Mouse (Mus musculus) cortical plate, adult 2 months (tissue): Measurements from ENCODE around the gene Fam189a1. TPM values are rescaled to one million over a fixed set of nuclear protein-coding genes. Genes with fewer than 3 reads are reported as not detected.

Experiments
- H3K27ac ChIP-seq: fragments of 200-500 bp; 2 replicates; pipeline ENCODE4 v1.5.1; 2012; ENCODE audit warnings: low read length, control low read depth, inconsistent platforms; ENCODE audit not compliant: insufficient read depth
- H3K4me1 ChIP-seq: fragments of 200-500 bp; 2 replicates; pipeline ENCODE4 v1.6.1; 2011; ENCODE audit warnings: low read length; ENCODE audit not compliant: control insufficient read depth, insufficient read depth
- H3K4me3 ChIP-seq: fragments of 200-500 bp; 2 replicates; pipeline ENCODE4 v1.5.1; 2011; ENCODE audit warnings: mild to moderate bottlenecking, low read length, control low read depth; ENCODE audit not compliant: insufficient read depth
- CTCF ChIP-seq: fragments of 200-500 bp; IDR thresholded peaks from 2 replicates; pipeline ENCODE4 v1.5.1; 2011; ENCODE audit warnings: mild to moderate bottlenecking, control low read depth, low read length; ENCODE audit not compliant: insufficient read depth; ENCODE audit errors: extremely low read depth
- POLR2A ChIP-seq: fragments of 200-500 bp; IDR thresholded peaks from 2 replicates; pipeline ENCODE4 v1.6.1; 2011; ENCODE audit warnings: mild to moderate bottlenecking, low read length, control low read depth; ENCODE audit not compliant: insufficient read depth; ENCODE audit errors: extremely low read depth
- polyA plus RNA-seq: library from polyadenylated mRNA; depleted of rRNA; stranded (reverse); fragments of >200 nt; gene quantifications from 2 replicates; pipeline ENCODE4 v1.2.3, GENCODE M21; 2012; rRNA removed

Fam189a1 gene
- 58.7 and 61.3 TPM in 2 replicates for polyA plus RNA-seq

GRCm38 (mm10) chr7:65156514-65156911 is at the start of gene Fam189a1:
TSS of gene Fam189a1 (minus strand) at chr7:65156570.
- TF ChIP-seq CTCF, result no peak
- TF ChIP-seq POLR2A, result no peak
- peaks cover 7% of the 10 kb centered on the region for H3K4me1 ChIP-seq
- peak within 1 kb of the TSS; percentile 58 for H3K4me3 ChIP-seq
- peak within 1 kb of the TSS; percentile 98 for H3K27ac ChIP-seq

- Histone ChIP-seq H3K4me3 (no peak overlapping the region), H3K4me1 (no peaks in the 10 kb centered on the region), H3K27ac (no peak overlapping the region)
- TF ChIP-seq POLR2A, result no peak
- TF ChIP-seq CTCF, result no peak
These were observed 49.7 kb upstream of the Fam189a1 start for GRCm38 (mm10) chr7:65206021-65206420.

DNA sequence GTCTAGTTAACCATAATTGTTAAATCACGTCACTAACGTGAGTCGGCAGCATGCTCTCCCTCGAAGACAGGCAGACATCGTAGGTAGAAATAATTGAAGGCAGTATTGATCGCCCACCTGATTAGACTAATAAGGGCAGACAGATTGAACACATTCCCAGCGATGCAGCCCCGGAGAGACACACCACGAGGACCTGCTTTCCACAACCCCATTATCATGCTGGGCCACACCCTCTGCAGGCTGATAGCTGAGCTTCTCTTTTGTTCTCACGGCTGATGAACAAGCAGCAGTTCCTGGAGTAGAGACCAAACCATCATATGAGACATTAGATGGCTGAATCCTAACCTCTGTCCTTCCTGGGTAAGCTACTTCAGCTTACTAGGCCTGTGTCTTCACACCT is 46.3 kb upstream of the Fam189a1 start:
- no peak overlapping the region for H3K27ac ChIP-seq
- no peak overlapping the region for H3K4me3 ChIP-seq
- TF ChIP-seq CTCF, result no peak
- TF ChIP-seq POLR2A, result no peak
- no peaks in the 10 kb centered on the region for H3K4me1 ChIP-seq

DNA sequence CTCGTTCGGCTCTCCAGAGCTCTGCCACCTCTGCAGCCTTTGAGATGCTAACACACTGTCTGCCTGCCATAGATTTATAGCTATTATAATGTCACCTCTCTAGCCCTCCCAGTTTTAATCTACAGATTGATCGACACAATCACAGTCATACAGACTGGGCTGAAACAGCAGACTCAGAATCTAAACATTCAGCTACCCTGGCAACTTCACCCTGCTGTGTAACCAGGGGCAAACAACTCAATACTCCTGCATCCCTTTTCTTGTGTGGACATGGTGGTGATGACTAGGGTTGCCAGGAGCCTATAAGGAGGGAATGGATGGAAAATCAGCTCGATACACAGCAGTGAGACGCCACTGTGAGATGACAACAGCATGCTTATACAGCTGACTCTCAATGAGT is 24.3 kb upstream of the Fam189a1 start:
- Histone ChIP-seq H3K4me1 (no peaks in the 10 kb centered on the region), H3K4me3 (no peak overlapping the region), H3K27ac (no peak overlapping the region)
- TF ChIP-seq POLR2A (no peak), CTCF (no peak)

DNA sequence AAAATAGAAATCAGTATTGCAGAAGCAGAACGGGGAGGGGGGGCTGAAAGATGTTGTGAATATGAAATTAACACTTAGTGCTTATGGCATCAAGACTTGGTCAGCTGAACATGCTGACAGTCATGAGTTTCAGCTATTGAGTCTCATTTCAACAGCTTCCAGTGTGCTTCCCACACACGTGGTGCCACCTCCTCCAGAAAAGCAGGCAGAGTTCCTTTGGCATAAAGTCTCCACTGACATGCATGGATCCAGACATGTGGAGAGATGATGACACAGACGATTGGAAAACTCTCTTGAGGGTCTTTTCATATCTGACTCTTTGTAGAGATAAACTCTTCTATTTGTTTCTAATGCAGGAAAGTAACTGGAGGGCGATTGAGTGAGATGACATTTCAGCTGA is 14.4 kb upstream of the Fam189a1 start:
- Histone ChIP-seq H3K4me1 (no peaks in the 10 kb centered on the region), H3K4me3 (no peak overlapping the region), H3K27ac (no peak overlapping the region)
- no peak for TF ChIP-seq POLR2A
- no peak for TF ChIP-seq CTCF

- Histone ChIP-seq H3K4me3 (peak overlapping the region; percentile 58), H3K4me1 (peaks cover 2% of the 10 kb centered on the region; the same call in 1 of the 2 replicates), H3K27ac (no peak overlapping the region)
- no peak for TF ChIP-seq POLR2A
- TF ChIP-seq CTCF, result no peak
These were observed 958 bp upstream of the Fam189a1 start for GRCm38 (mm10) chr7:65157031-65158025.

GRCm38 (mm10) chr7:65155628-65156513 is 499 bp downstream of the Fam189a1 start:
- peaks cover 8% of the 10 kb centered on the region for H3K4me1 ChIP-seq
- H3K4me3 ChIP-seq, result peak overlapping the region; percentile 58
- H3K27ac ChIP-seq, result peak overlapping the region; percentile 98
- TF ChIP-seq CTCF (no peak), POLR2A (no peak)

DNA sequence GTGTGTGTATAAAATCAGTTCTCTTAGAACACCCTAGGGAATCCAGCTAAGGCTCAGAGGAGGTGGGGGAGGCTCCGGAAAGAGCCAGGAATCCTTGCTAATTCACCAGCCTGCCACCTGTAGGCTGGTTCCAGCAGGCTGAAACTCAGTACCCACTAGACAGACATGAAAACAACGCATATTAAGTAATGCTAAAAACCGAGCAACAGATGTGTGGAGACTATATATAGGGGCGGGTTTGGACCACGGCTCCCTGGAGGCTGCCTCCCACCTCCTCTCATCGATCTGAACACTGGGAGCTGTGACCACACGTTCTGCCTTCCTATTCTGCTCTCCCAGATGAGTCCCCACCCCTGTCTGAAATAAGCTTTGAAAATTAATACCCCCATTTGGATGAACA is 1.8 kb downstream of the Fam189a1 start:
- TF ChIP-seq CTCF (peak; percentile 8; the same call in 1 of the 2 replicates), POLR2A (no peak)
- H3K27ac ChIP-seq, result no peak overlapping the region
- peaks cover 8% of the 10 kb centered on the region for H3K4me1 ChIP-seq
- peak overlapping the region; percentile 58 for H3K4me3 ChIP-seq

- Histone ChIP-seq H3K4me3 (no peak overlapping the region; the same call in 1 of the 2 replicates), H3K4me1 (peaks cover 9% of the 10 kb centered on the region), H3K27ac (no peak overlapping the region)
- no peak for TF ChIP-seq POLR2A
- no peak for TF ChIP-seq CTCF
These were observed 2.5 kb downstream of the Fam189a1 start for GRCm38 (mm10) chr7:65153846-65154245.

DNA sequence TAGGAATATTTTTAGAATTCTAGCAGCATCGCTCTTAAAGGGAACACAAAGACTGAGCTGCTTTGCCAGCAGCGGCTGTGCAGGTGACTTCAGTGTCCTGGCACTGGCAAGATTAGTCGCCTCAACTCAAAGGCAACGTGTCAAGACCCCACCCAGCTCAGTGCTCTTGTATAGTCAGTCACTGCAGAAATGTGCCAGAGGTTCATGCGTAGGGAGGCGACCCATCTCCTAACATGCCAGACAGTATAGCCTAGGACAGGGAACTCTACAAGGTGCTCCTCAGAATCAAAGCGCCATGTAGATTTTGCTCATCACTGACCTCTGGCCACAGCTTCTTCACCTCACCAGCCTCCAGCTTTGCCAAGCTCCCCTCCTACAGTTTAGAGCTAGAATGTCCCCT is 4.8 kb downstream of the Fam189a1 start:
- H3K27ac ChIP-seq, result no peak overlapping the region
- 0 out of 2 replicates have a peak overlapping the region, but pooled peaks have one; percentile 13 for H3K4me3 ChIP-seq
- TF ChIP-seq POLR2A (no peak), CTCF (no peak)
- peaks cover 10% of the 10 kb centered on the region for H3K4me1 ChIP-seq
